Mouse (Mus musculus) midbrain, embryonic 14.5 days (tissue): Measurements from ENCODE around the gene Akr7a5. TPM values are rescaled to one million over a fixed set of nuclear protein-coding genes. Genes with fewer than 3 reads are reported as not detected.
A peak's percentile ranks its signal among the peaks of the same experiment; 100 is the strongest.

Experiments
- ATAC-seq: fragments of 200-750 bp; cut with Nextera tagmentation; 2 replicates; pipeline ENCODE4 v1.8.0; 2017; ENCODE audit warnings: moderate number of reproducible peaks, moderate library complexity; ENCODE audit not compliant: low FRiP score, low TSS enrichment
- DNase-seq: peaks from one replicate; pipeline ENCODE4 v3.0.0-alpha.2; 2015
- H3K27ac ChIP-seq: fragments of 300-500 bp; sonication (generic); replicated peaks from 2 replicates; pipeline ENCODE4 v1.5.1; 2014; ENCODE audit warnings: mild to moderate bottlenecking, low read depth, low read length, moderate library complexity
- H3K27me3 ChIP-seq: fragments of 300-500 bp; sonication (generic); 2 replicates; pipeline ENCODE4 v1.6.1; 2014; ENCODE audit warnings: low read length, control low read depth, mixed read lengths; ENCODE audit not compliant: control insufficient read depth, insufficient read depth
- H3K36me3 ChIP-seq: fragments of 300-500 bp; sonication (generic); 2 replicates; pipeline ENCODE4 v1.6.1; 2014; ENCODE audit warnings: low read length, control low read depth; ENCODE audit not compliant: control insufficient read depth, insufficient read depth
- H3K4me1 ChIP-seq: fragments of 300-500 bp; sonication (generic); 2 replicates; pipeline ENCODE4 v1.6.1; 2014; ENCODE audit warnings: mild to moderate bottlenecking, antibody characterized with exemption, low read length, control low read depth; ENCODE audit not compliant: control insufficient read depth, insufficient read depth
- H3K4me2 ChIP-seq: fragments of 300-500 bp; sonication (generic); 2 replicates; pipeline ENCODE4 v1.6.1; 2014; ENCODE audit warnings: mild to moderate bottlenecking, low read length, moderate library complexity
- H3K4me3 ChIP-seq: fragments of 300-500 bp; sonication (generic); replicated peaks from 2 replicates; pipeline ENCODE4 v1.5.1; 2014; ENCODE audit warnings: low read depth, low read length
- H3K9ac ChIP-seq: fragments of 300-500 bp; sonication (generic); replicated peaks from 2 replicates; pipeline ENCODE4 v1.6.1; 2014; ENCODE audit warnings: mild to moderate bottlenecking, low read length, moderate library complexity
- H3K9me3 ChIP-seq: fragments of 300-500 bp; sonication (generic); 2 replicates; pipeline ENCODE4 v1.6.1; 2016; ENCODE audit warnings: low read length, control low read depth, mixed read lengths; ENCODE audit not compliant: control insufficient read depth
- WGBS: fragments of 180-500 bp; shearing (Covaris S2); extraction: QIAGEN DNeasy Blood & Tissue Kit; methylation state at CpG from one replicate; pipeline ENCODE4 v1.1.7; 2014; 5-methylcytosine and 5-hydroxymethylcytosine counted together
- polyA plus RNA-seq: library from polyadenylated mRNA; unstranded; fragments of >200 nt; fragmentation: Nextera tagmentation; extraction: Ambion mirVana; gene quantifications from 2 replicates; pipeline ENCODE4 v1.2.1, GENCODE M21; 2014

Gene Akr7a5
- polyA plus RNA-seq, 1 experiment from 2014 or later: 55.7 TPM

GRCm38 (mm10) chr4:139287122-139287863, 23.3 kb upstream of the Akr7a5 start:
- H3K4me1 ChIP-seq: no peaks in the 10 kb centered on the region
- H3K27ac ChIP-seq: no peak overlapping the region
- no peak overlapping the region for H3K9ac ChIP-seq
- 84% methylated on average over 18 of the region's 18 CpGs for WGBS
- H3K4me3 ChIP-seq: no peak overlapping the region
- DNase-seq: peak; percentile 76
- no peaks in the 10 kb centered on the region for H3K27me3 ChIP-seq
- no peak for ATAC-seq
- H3K36me3 ChIP-seq: peaks cover 63% of the 10 kb centered on the region
- no peaks in the 10 kb centered on the region for H3K9me3 ChIP-seq
- no peak overlapping the region for H3K4me2 ChIP-seq

- WGBS: 67% methylated on average over 10 of the region's 10 CpGs
- Histone ChIP-seq H3K4me2 (no peak overlapping the region), H3K9ac (no peak overlapping the region), H3K9me3 (no peaks in the 10 kb centered on the region), H3K4me1 (no peaks in the 10 kb centered on the region), H3K27me3 (no peaks in the 10 kb centered on the region), H3K4me3 (no peak overlapping the region), H3K36me3 (peaks cover 51% of the 10 kb centered on the region), H3K27ac (no peak overlapping the region)
- ATAC-seq: no peak
- peak; percentile 63 for DNase-seq
These were observed 21.5 kb upstream of the Akr7a5 start for GRCm38 (mm10) chr4:139289017-139289416.

GRCm38 (mm10) chr4:139291099-139291498, 19.4 kb upstream of the Akr7a5 start:
- Histone ChIP-seq H3K27me3 (no peaks in the 10 kb centered on the region), H3K36me3 (peaks cover 39% of the 10 kb centered on the region), H3K4me1 (no peaks in the 10 kb centered on the region), H3K4me2 (no peak overlapping the region), H3K4me3 (no peak overlapping the region), H3K27ac (no peak overlapping the region), H3K9ac (no peak overlapping the region), H3K9me3 (no peaks in the 10 kb centered on the region)
- ATAC-seq: no peak
- WGBS: 89% methylated on average over 16 of the region's 16 CpGs
- no peak for DNase-seq

GRCm38 (mm10) chr4:139292038-139292437, 18.5 kb upstream of the Akr7a5 start:
- Histone ChIP-seq H3K27ac (no peak overlapping the region), H3K27me3 (no peaks in the 10 kb centered on the region), H3K4me3 (no peak overlapping the region), H3K9me3 (no peaks in the 10 kb centered on the region), H3K4me2 (no peak overlapping the region), H3K9ac (no peak overlapping the region), H3K36me3 (peaks cover 39% of the 10 kb centered on the region), H3K4me1 (no peaks in the 10 kb centered on the region)
- no peak for ATAC-seq
- 97% methylated on average over 5 of the region's 5 CpGs for WGBS
- no peak for DNase-seq

- no peak overlapping the region for H3K9ac ChIP-seq
- H3K4me3 ChIP-seq: no peak overlapping the region
- H3K4me2 ChIP-seq: no peak overlapping the region
- ATAC-seq: no peak
- WGBS: 86% methylated on average over 4 of the region's 4 CpGs
- H3K27ac ChIP-seq: no peak overlapping the region
- H3K9me3 ChIP-seq: no peaks in the 10 kb centered on the region
- H3K27me3 ChIP-seq: no peaks in the 10 kb centered on the region
- no peak for DNase-seq
- peaks cover 45% of the 10 kb centered on the region for H3K36me3 ChIP-seq
- H3K4me1 ChIP-seq: no peaks in the 10 kb centered on the region
These were observed 13.0 kb upstream of the Akr7a5 start for GRCm38 (mm10) chr4:139297566-139297965.

- no peaks in the 10 kb centered on the region for H3K27me3 ChIP-seq
- peaks cover 45% of the 10 kb centered on the region for H3K36me3 ChIP-seq
- no peaks in the 10 kb centered on the region for H3K4me1 ChIP-seq
- H3K9me3 ChIP-seq: no peaks in the 10 kb centered on the region
- no peak overlapping the region for H3K4me3 ChIP-seq
- ATAC-seq (no peak), DNase-seq (no peak)
- no peak overlapping the region for H3K4me2 ChIP-seq
- no peak overlapping the region for H3K9ac ChIP-seq
- H3K27ac ChIP-seq: no peak overlapping the region
- 86% methylated on average over 12 of the region's 12 CpGs for WGBS
These were observed 11.7 kb upstream of the Akr7a5 start for GRCm38 (mm10) chr4:139298671-139299366.

GRCm38 (mm10) chr4:139301780-139302179, 8.8 kb upstream of the Akr7a5 start:
- H3K4me3 ChIP-seq: no peak overlapping the region
- no peak overlapping the region for H3K27ac ChIP-seq
- no peaks in the 10 kb centered on the region for H3K27me3 ChIP-seq
- peaks cover 64% of the 10 kb centered on the region for H3K36me3 ChIP-seq
- no peaks in the 10 kb centered on the region for H3K9me3 ChIP-seq
- WGBS: 93% methylated on average over 8 of the region's 8 CpGs
- ATAC-seq (no peak), DNase-seq (no peak)
- H3K4me2 ChIP-seq: no peak overlapping the region
- H3K9ac ChIP-seq: no peak overlapping the region
- H3K4me1 ChIP-seq: no peaks in the 10 kb centered on the region

- peaks cover 64% of the 10 kb centered on the region for H3K36me3 ChIP-seq
- 67% methylated on average over 5 of the region's 5 CpGs for WGBS
These were observed 8.3 kb upstream of the Akr7a5 start for GRCm38 (mm10) chr4:139302241-139302640.

GRCm38 (mm10) chr4:139305521-139305920, 5.0 kb upstream of the Akr7a5 start:
- no peak for DNase-seq
- WGBS: 94% methylated on average over 3 of the region's 3 CpGs

More at GRCm38 (mm10) chr4:139302241-139302640, 8.3 kb upstream of the Akr7a5 start:
- DNase-seq (no peak), ATAC-seq (no peak)
- no peaks in the 10 kb centered on the region for H3K4me1 ChIP-seq
- no peak overlapping the region for H3K27ac ChIP-seq
- H3K4me2 ChIP-seq: no peak overlapping the region
- no peak overlapping the region for H3K4me3 ChIP-seq
- no peaks in the 10 kb centered on the region for H3K27me3 ChIP-seq
- H3K9ac ChIP-seq: no peak overlapping the region
- H3K9me3 ChIP-seq: no peaks in the 10 kb centered on the region

More at GRCm38 (mm10) chr4:139305521-139305920, 5.0 kb upstream of the Akr7a5 start:
- H3K4me1 ChIP-seq: peaks cover 7% of the 10 kb centered on the region
- H3K27me3 ChIP-seq: no peaks in the 10 kb centered on the region
- H3K4me3 ChIP-seq: no peak overlapping the region
- no peak overlapping the region for H3K4me2 ChIP-seq
- peaks cover 37% of the 10 kb centered on the region for H3K36me3 ChIP-seq
- no peak for ATAC-seq
- H3K9me3 ChIP-seq: no peaks in the 10 kb centered on the region
- no peak overlapping the region for H3K27ac ChIP-seq
- no peak overlapping the region for H3K9ac ChIP-seq
